Mouse (Mus musculus) liver, postnatal 0 days (tissue): ENCODE measurements around the gene 1700018G05Rik.

Source experiments
- CTCF ChIP-seq: sonication (generic); IDR thresholded peaks from 2 replicates; pipeline ENCODE4 v1.5.1; 2016; ENCODE audit warnings: antibody characterized with exemption, low read depth
- EP300 ChIP-seq: IDR thresholded peaks from 2 replicates; pipeline ENCODE4 v1.6.1; 2016; ENCODE audit warnings: antibody characterized with exemption, low read depth, mild to moderate bottlenecking

GRCm38 (mm10) chrX:102932992-102933570 is 4.9 kb downstream of the 1700018G05Rik start:
- TF ChIP-seq CTCF (no peak), EP300 (no peak)
